Mouse (Mus musculus): ENCODE measurements around the gene Gm10197.

Gene Gm10197

GRCm38 (mm10) chr19:53371666-53372065, at the start of gene Gm10197:
Gm10197 (minus strand) TSS chr19:53371766.
- in situ Hi-C loops (cut with MboI; ENCODE audit: low sequenced_read_pairs) = loop anchor here (5.0 to 25.0 kb wide), 2 partner anchors 124 to 359 kb away; no protein-coding TSS in a partner anchor

GRCm38 (mm10) chr19:53420924-53421582, 49.5 kb upstream of the Gm10197 start:
- in situ Hi-C loops (cut with MboI; ENCODE audit: low sequenced_read_pairs) = no loop called here

GRCm38 (mm10) chr19:53419834-53420233, 48.3 kb upstream of the Gm10197 start:
- in situ Hi-C loops (cut with MboI; ENCODE audit: low sequenced_read_pairs) = no loop called here

GRCm38 (mm10) chr19:53415198-53415597, 43.6 kb upstream of the Gm10197 start:
- in situ Hi-C loops (cut with MboI; ENCODE audit: low sequenced_read_pairs) = no loop called here

DNA sequence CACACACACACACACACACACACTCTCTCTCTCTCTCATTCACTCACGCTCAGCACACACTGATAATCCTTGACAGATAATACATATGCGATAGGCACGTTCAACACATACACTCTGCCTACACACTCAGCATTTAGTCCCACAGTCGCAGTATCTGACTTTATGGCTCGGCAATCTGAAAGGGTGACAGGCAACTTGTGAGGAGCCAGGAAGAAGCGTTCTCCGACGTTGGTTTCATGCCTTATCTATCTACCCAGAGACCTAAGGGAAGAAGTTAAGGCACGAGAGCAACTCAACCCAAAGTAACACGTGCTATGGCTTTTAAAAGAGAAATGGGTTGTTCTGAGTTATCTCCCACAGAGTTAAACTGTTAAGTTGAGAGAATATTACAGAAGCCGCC, 43.1 kb upstream of the Gm10197 start:
- in situ Hi-C loops (cut with MboI; ENCODE audit: low sequenced_read_pairs) = no loop called here

DNA sequence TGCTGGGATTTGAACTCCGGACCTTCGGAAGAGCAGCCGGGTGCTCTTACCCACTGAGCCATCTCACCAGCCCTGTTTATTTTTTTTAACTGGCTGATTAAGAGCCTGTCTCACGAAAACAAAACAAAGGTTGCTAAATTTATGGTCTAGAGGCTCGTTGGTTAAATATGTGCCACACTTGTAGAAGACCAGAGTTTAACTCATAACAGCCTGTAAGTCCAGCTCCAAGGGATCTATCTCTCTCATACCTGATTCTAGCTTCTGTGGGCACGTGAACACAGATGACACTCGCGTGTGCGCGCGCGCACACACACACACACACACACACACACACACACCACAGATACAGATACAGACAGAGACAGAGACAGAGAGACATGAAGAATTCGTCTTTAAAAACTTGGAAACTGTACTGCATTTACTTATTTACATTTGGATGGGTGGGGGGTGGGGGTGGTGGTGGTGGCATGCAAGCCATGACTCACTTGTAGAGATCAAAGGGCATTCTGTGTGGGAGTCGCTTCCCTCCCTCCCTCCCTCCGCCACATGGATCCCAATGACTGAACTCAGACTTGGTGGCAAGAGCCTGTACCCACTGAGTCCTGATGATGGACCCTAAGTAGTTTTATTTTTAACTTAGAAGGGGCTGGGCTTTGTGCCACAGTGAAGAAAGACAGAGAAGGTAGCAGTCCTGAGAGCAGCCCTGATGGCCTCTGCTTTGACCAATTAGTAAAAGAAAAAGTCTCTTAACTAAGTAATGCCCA, 42.2 kb upstream of the Gm10197 start:
- in situ Hi-C loops (cut with MboI; ENCODE audit: low sequenced_read_pairs) = no loop called here

- in situ Hi-C loops (cut with MboI; ENCODE audit: low sequenced_read_pairs) = no loop called here
Measured at GRCm38 (mm10) chr19:53412149-53412848, 40.7 kb upstream of the Gm10197 start.

DNA sequence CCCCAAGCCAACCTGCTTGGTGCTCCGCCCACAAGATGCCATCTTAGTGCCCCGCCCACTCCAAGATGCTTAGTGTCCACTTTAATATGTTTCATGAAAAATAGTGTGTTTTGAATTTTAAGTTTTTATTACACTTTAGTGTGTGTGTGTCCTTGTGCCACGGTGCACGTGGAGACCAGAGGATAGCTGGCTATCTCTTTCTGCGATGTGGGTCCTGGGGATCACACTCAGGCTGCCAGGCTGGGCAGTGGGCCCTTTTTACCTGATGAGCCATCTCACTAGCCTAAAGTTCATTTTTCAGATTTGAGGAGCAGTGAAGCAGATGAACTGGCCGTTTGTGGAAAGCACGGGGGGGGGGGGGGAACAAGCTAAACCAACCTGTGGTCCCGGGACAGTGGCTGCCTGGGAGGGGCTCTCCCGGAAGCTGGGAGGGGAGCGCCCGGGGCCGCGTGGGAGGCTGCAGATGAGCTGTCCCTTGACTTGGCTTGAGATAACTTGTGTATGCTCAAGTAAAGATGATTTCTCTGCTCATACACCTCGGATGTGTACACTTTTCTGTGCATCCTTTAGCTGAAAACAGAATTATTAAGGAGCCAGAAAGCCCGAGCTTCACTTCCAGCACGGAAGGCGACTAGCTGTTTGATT, 38.2 kb upstream of the Gm10197 start:
- in situ Hi-C loops (cut with MboI; ENCODE audit: low sequenced_read_pairs) = no loop called here

DNA sequence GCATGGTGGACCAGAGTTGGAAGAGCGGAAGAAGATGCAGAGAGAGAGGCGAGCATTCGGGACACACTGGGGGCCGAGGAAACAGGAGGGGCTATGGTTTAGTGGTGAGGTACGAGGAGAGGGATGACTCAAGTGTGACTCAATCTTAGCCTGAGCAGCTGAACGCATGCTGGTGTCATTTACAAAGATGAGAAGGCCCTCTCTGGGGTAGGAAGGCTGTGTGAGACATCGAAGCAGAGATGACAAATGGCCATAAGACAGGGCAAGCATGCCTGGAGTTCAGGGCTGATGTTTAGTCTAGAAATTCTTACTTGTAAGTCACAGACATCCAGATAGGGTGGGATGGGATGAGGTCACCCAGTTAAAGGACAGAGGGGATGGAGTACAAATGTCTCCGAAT, 36.8 kb upstream of the Gm10197 start:
- in situ Hi-C loops (cut with MboI; ENCODE audit: low sequenced_read_pairs) = no loop called here

- in situ Hi-C loops (cut with MboI; ENCODE audit: low sequenced_read_pairs) = no loop called here
Measured at GRCm38 (mm10) chr19:53407350-53407749, 35.8 kb upstream of the Gm10197 start.

DNA sequence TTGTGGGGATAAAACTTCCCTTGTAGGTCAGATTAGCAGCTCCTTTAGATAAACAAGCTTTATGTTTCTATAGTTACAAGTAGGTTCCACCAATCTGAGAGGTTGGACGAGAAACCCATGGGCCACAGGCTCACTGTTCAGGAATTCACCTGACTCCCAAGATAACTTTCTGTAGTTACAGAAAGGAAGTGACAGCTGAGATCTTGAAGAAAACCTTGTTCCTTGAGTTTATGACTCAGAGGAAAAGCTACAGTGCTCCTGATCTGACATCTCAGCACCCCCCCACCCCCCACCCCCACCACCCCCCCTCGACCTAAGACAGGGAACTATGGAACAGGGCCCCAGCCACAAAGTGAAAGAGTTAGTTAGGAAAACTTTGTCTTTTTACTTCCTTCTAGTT, 34.2 kb upstream of the Gm10197 start:
- in situ Hi-C loops (cut with MboI; ENCODE audit: low sequenced_read_pairs) = no loop called here

GRCm38 (mm10) chr19:53404837-53405356, 33.3 kb upstream of the Gm10197 start:
- in situ Hi-C loops (cut with MboI; ENCODE audit: low sequenced_read_pairs) = no loop called here

GRCm38 (mm10) chr19:53404219-53404836, 32.8 kb upstream of the Gm10197 start:
- in situ Hi-C loops (cut with MboI; ENCODE audit: low sequenced_read_pairs) = no loop called here

GRCm38 (mm10) chr19:53402741-53403432, 31.3 kb upstream of the Gm10197 start:
- in situ Hi-C loops (cut with MboI; ENCODE audit: low sequenced_read_pairs) = no loop called here

DNA sequence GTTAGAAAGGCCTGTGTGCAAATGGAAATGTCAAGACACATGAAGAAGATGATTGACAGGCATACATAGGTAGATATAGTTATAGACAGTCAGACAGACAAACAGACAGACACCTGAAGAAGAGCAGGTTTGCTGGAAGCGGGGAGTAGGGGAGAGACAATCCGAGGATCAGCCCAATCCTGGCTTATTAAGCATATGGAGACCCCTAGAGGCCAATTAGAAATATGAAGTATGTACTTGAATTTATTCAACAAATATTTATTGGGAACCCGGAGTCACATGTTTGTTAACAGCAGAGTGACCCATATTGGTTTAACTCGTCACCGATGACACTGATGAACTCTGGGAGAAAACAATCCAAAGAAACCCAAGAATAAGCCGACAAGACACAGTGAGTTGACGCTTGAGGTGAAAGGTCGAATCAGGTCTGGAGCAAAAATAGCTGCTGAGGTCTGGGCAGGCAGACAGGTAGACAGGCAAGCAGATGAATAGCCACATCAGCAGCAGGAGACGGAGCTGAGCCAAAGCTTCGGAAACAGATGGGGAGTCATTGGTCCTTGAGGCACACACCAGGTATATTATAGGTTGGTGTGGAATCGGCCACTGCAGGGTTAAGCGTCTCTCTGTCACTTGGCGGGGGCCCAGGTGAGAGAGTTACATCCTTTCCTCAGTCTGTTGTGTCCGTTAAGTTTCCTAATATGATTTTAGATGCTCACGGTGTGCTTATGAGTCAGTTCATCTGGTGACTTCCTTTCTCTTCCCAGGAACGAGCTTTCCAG, 29.0 kb upstream of the Gm10197 start:
- in situ Hi-C loops (cut with MboI; ENCODE audit: low sequenced_read_pairs) = no loop called here

GRCm38 (mm10) chr19:53399213-53399612, 27.6 kb upstream of the Gm10197 start:
- in situ Hi-C loops (cut with MboI; ENCODE audit: low sequenced_read_pairs) = loop anchor here (5.0 kb wide), 1 partner anchor 183 kb away; no protein-coding TSS in a partner anchor

- in situ Hi-C loops (cut with MboI; ENCODE audit: low sequenced_read_pairs) = loop anchor here (5.0 kb wide), 1 partner anchor 185 kb away; no protein-coding TSS in a partner anchor
Measured at GRCm38 (mm10) chr19:53397451-53398233, 26.1 kb upstream of the Gm10197 start.

- in situ Hi-C loops (cut with MboI; ENCODE audit: low sequenced_read_pairs) = loop anchor here (5.0 kb wide), 1 partner anchor 186 kb away; no protein-coding TSS in a partner anchor
Measured at GRCm38 (mm10) chr19:53395805-53396204, 24.2 kb upstream of the Gm10197 start.

Measured in CH12F3 (cell line).